Mouse (Mus musculus) hindbrain, embryonic 12.5 days (tissue): ENCODE results near the gene Sned1. TPM values are rescaled to one million over a fixed set of nuclear protein-coding genes. Genes with fewer than 3 reads are reported as not detected.
A peak's percentile ranks its signal among the peaks of the same experiment; 100 is the strongest.

Source experiments
- ATAC-seq: fragments of 200-750 bp; cut with Nextera tagmentation; 2 replicates; pipeline ENCODE4 v1.8.0; 2017; ENCODE audit warnings: moderate TSS enrichment; ENCODE audit not compliant: low FRiP score
- H3K27ac ChIP-seq: fragments of 300-500 bp; sonication (generic); 2 replicates; pipeline ENCODE4 v1.5.1; 2016; ENCODE audit warnings: mild to moderate bottlenecking
- H3K27me3 ChIP-seq: fragments of 300-500 bp; sonication (generic); 2 replicates; pipeline ENCODE4 v1.6.1; 2016; ENCODE audit warnings: mild to moderate bottlenecking
- H3K36me3 ChIP-seq: fragments of 300-500 bp; sonication (generic); 2 replicates; pipeline ENCODE4 v1.6.1; 2016; ENCODE audit warnings: mild to moderate bottlenecking
- H3K4me1 ChIP-seq: fragments of 300-500 bp; sonication (generic); 2 replicates; pipeline ENCODE4 v1.6.1; 2016
- H3K4me2 ChIP-seq: fragments of 300-500 bp; sonication (generic); replicated peaks from 2 replicates; pipeline ENCODE4 v1.6.1; 2016; ENCODE audit warnings: mild to moderate bottlenecking
- H3K4me3 ChIP-seq: fragments of 300-500 bp; sonication (generic); 2 replicates; pipeline ENCODE4 v1.5.1; 2016; ENCODE audit warnings: mild to moderate bottlenecking
- H3K9ac ChIP-seq: fragments of 300-500 bp; sonication (generic); 2 replicates; pipeline ENCODE4 v1.6.1; 2016; ENCODE audit warnings: mild to moderate bottlenecking, moderate library complexity
- H3K9me3 ChIP-seq: fragments of 300-500 bp; sonication (generic); replicated peaks from 2 replicates; pipeline ENCODE4 v1.6.1; 2016; ENCODE audit warnings: mild to moderate bottlenecking
- WGBS: fragments of 180-500 bp; shearing (Covaris S2); methylation state at CpG from one replicate; pipeline ENCODE4 v1.1.7; 2016; 5-methylcytosine and 5-hydroxymethylcytosine counted together
- polyA plus RNA-seq: library from polyadenylated mRNA; unstranded; fragments of >200 nt; fragmentation: Nextera tagmentation; extraction: Ambion mirVana; gene quantifications from 2 replicates; pipeline ENCODE4 v1.2.1, GENCODE M21; 2016

The Sned1 gene
- polyA plus RNA-seq, 1 experiment from 2014 or later: 15.2 TPM

DNA sequence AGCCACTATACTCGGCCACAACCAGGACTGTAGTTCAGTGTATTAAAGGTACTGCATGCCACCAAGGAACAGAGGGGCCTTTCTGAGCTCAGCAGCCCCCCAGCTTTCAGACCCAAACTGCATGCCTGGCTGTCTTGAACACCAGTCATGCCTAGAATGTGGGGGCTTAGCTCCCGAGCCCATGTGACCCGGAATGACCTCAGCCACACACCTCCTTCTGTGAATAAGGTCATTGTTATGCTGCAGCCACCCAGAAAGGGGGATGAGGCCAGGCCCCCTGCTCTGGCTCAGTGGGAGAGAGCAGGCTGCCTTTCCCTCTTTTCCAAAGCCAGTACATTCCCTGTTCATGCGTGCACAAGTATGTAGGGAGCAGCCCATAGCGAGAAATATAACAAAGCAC is 21.0 kb upstream of the Sned1 start:
- WGBS: 24% methylated on average over 5 of the region's 5 CpGs

DNA sequence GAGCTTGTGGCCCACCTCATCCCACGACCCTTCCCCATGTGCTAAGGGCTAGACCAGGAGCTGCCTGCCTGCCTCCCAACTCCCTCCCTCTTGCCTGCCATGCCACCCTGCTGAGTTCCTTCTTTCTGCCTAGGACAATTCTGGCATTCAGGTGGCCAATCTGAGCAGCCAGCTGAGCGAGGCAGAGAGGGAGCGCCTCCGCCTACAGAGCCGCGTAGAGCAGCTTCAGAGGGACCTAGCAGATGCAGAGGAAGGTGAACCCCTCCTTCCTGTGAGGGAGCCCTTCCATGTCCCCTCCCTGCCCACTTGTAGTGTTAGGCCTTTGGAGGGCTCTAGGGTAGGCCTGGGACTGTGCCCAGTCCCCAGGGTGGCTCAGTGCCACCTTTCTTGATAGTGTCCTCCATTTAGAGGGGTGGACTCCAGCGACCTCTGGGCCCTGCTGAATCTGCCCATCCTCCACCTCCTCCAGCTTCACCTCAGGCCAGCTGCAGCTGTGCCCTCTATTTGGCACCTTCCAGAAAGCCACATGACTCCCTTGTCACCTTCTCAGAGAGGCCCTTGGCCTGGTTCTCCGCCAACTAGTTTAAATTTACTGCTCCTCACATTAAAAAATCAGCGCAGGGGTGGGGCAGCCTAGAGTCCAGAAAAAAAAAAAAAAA is 18.7 kb upstream of the Sned1 start:
- Histone ChIP-seq H3K27ac (no peak overlapping the region), H3K9ac (0 out of 2 replicates have a peak overlapping the region, but pooled peaks have one; percentile 8), H3K4me3 (no peak overlapping the region), H3K36me3 (no peaks in the 10 kb centered on the region), H3K4me1 (peaks cover 32% of the 10 kb centered on the region), H3K27me3 (peaks cover 4% of the 10 kb centered on the region; the same call in 1 of the 2 replicates), H3K9me3 (no peaks in the 10 kb centered on the region), H3K4me2 (no peak overlapping the region)
- 69% methylated on average over 9 of the region's 9 CpGs for WGBS
- ATAC-seq: no peak

More for the DNA sequence above, 21.0 kb upstream of the Sned1 start:
- Histone ChIP-seq H3K4me3 (no peak overlapping the region), H3K27me3 (no peaks in the 10 kb centered on the region; the same call in 1 of the 2 replicates), H3K27ac (no peak overlapping the region), H3K4me2 (no peak overlapping the region), H3K9me3 (no peaks in the 10 kb centered on the region), H3K9ac (no peak overlapping the region), H3K36me3 (no peaks in the 10 kb centered on the region), H3K4me1 (peaks cover 43% of the 10 kb centered on the region)
- no peak for ATAC-seq

DNA sequence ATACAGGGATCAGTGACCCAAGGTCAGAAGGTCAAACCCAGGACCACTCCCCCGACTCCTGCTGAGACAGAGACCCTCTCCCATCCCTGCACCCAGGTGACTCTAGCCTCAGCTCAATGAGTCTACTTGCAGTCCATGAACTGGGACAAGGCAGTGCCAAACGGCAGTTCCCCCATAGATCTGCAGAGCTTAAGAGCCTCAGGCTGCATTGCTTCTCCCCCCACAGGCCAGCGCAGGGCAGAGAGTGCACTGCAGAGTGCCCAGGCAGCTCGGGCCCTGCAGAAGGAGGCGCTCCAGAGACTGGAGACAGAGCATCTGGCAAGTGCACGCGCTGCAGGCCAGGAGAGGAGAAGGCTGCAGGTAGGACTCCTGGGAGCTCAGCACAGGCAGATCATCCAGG is 18.1 kb upstream of the Sned1 start:
- Histone ChIP-seq H3K36me3 (no peaks in the 10 kb centered on the region), H3K9me3 (no peaks in the 10 kb centered on the region), H3K9ac (no peak overlapping the region), H3K27ac (no peak overlapping the region), H3K27me3 (peaks cover 4% of the 10 kb centered on the region; the same call in 1 of the 2 replicates), H3K4me2 (no peak overlapping the region), H3K4me1 (peaks cover 30% of the 10 kb centered on the region), H3K4me3 (no peak overlapping the region)
- no peak for ATAC-seq
- WGBS: 40% methylated on average over 7 of the region's 7 CpGs

DNA sequence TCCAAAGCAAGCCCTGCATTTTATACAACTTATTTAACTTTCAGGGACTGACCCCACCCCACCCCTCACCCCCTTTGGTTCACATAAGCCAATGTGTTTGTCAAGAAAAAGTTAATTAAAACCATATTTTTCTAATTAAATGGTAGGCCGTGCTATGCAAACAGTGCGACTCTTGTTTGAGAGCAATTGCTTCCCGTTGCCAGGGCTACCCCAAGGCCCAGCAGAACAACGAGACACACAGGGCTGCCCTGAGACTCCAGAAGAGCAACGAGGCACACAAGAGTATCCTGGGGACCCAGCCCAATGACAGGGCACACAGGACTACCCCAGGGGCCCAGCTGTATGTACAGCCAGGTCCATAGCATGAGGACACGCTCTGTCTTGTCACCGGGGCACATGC is 14.9 kb upstream of the Sned1 start:
- no peak overlapping the region for H3K4me3 ChIP-seq
- no peak overlapping the region for H3K4me2 ChIP-seq
- WGBS: 57% methylated on average over 7 of the region's 7 CpGs
- no peak overlapping the region for H3K27ac ChIP-seq
- no peak overlapping the region for H3K9ac ChIP-seq
- peaks cover 38% of the 10 kb centered on the region for H3K4me1 ChIP-seq
- no peak for ATAC-seq
- H3K9me3 ChIP-seq: no peaks in the 10 kb centered on the region
- H3K27me3 ChIP-seq: peaks cover 20% of the 10 kb centered on the region
- no peaks in the 10 kb centered on the region for H3K36me3 ChIP-seq

DNA sequence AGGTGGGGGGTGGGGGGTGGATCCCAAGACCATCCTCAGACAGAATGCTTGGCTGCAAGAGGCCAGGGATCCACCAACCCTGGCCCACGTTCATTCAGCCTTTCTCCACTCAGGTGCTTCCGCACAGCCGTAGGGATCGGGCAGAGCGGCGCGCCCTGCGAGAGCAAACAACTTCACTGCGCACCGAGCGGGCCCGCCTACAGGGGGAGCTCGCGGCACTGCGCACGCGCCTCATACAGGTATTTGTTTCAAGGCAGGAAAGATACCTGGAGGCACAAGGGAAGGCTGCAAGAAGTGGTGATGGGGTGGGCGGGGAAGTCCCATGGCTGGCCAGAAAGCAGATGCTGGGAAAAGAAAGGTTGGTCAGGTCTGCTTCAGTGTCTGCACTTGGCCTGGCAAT is 11.7 kb upstream of the Sned1 start:
- H3K27me3 ChIP-seq: peaks cover 20% of the 10 kb centered on the region
- no peaks in the 10 kb centered on the region for H3K9me3 ChIP-seq
- no peak overlapping the region for H3K9ac ChIP-seq
- ATAC-seq: no peak
- no peak overlapping the region for H3K4me3 ChIP-seq
- no peaks in the 10 kb centered on the region for H3K36me3 ChIP-seq
- peaks cover 40% of the 10 kb centered on the region for H3K4me1 ChIP-seq
- 10% methylated on average over 18 of the region's 18 CpGs for WGBS
- no peak overlapping the region for H3K27ac ChIP-seq
- H3K4me2 ChIP-seq: 0 out of 2 replicates have a peak overlapping the region, but pooled peaks have one; percentile 3

DNA sequence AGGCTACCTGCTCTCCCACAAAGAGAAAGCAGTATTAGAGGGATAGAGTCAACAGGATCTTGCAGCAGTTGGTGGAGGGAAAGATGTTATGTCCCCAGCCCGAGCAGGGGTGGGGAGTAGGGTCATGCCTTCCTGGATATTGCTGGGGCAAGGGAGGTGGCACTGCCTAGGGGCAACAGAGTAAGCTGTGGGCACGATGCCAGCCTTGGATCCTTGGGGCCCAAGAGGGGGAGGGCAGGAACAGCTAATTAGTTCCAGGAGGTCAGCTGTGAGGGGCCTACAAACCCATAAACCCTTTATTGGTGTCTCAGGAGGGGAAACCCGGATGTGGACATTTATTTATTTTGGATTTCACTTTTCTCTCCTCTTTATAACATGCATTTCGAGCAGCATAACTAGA is 10.4 kb upstream of the Sned1 start:
- no peak for ATAC-seq
- Histone ChIP-seq H3K9me3 (no peaks in the 10 kb centered on the region), H3K27ac (no peak overlapping the region), H3K4me1 (peaks cover 38% of the 10 kb centered on the region), H3K9ac (no peak overlapping the region), H3K27me3 (peaks cover 20% of the 10 kb centered on the region), H3K36me3 (no peaks in the 10 kb centered on the region), H3K4me2 (no peak overlapping the region), H3K4me3 (no peak overlapping the region)
- WGBS: 45% methylated on average over 4 of the region's 4 CpGs

DNA sequence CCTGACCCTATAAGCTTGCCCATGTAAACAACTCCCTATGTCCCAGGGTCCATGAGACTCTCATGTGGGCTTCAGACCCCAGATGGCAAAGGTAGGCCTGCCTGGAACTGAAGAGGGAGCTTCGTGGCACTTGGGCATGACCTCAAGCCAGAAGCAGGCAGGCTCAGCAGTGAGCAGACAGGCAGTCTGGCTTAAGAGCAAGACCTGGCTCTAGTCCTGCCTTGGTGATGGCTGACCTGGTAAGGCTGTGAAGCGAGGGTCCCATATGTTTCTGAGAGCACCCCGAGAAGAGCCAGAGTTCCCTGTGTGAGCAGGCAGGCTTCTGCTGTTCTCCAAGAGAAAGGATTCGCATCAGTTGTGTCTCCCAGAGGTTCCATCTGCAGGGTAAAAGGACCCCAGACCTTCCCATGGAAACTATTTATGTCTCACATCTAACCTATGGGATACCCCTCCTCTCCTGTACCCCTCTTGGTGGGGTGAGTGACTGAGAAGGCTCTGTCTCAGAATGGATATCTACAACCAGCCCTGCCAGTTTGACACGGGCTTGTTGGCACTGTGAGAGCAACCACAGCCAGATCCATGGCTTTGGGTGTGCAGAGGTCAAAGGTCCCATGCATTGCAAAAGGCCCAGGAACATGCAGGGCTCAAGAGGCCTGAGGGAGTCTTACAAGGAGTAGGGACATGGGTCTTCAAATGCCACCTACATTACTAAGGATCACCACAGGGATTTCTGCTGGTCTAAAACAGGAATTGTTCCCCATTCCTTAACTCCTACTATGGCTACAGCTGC is 9.7 kb upstream of the Sned1 start:
- peaks cover 20% of the 10 kb centered on the region for H3K27me3 ChIP-seq
- no peak for ATAC-seq
- H3K36me3 ChIP-seq: no peaks in the 10 kb centered on the region
- H3K4me3 ChIP-seq: no peak overlapping the region
- no peak overlapping the region for H3K27ac ChIP-seq
- 81% methylated on average over 5 of the region's 5 CpGs for WGBS
- no peaks in the 10 kb centered on the region for H3K9me3 ChIP-seq
- peaks cover 32% of the 10 kb centered on the region for H3K4me1 ChIP-seq
- no peak overlapping the region for H3K4me2 ChIP-seq
- no peak overlapping the region for H3K9ac ChIP-seq

DNA sequence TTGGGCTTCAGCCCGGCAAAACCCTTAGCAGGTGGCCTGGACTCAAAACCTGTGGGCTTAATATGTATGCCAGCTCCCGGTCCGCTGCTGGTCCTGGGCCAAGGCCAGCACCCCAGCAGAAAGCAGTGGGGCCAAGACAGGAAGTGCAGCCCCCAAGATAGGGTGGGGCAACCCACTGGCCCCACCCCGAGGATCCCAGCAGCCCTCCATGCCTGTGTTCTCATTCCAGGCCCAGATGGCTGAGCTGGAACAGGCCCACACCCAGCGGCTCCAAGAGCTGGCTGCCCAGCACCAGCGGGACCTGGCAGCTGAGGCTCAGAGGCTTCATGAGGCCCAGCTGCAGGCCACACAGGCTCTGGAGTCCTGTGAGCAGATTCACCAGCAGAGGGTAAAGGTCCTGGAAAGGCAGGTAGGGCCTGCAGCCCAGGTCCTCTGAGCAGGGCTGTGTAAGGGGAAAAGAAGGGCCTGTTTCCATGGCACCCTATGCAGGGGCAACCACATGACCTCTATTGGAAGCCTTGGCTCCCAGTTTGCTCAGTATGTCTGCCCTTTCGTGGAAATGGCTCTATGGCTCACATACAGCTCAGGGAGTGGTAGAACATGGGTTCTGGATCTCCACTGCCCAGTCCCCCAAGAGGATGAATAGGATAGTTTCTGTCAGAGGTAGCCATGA is 8.2 kb upstream of the Sned1 start:
- H3K4me1 ChIP-seq: peaks cover 28% of the 10 kb centered on the region
- no peak overlapping the region for H3K4me3 ChIP-seq
- H3K27me3 ChIP-seq: peaks cover 17% of the 10 kb centered on the region
- H3K36me3 ChIP-seq: no peaks in the 10 kb centered on the region
- WGBS: 75% methylated on average over 7 of the region's 7 CpGs
- H3K9ac ChIP-seq: no peak overlapping the region
- no peak for ATAC-seq
- H3K27ac ChIP-seq: no peak overlapping the region
- no peak overlapping the region for H3K4me2 ChIP-seq
- H3K9me3 ChIP-seq: no peaks in the 10 kb centered on the region

DNA sequence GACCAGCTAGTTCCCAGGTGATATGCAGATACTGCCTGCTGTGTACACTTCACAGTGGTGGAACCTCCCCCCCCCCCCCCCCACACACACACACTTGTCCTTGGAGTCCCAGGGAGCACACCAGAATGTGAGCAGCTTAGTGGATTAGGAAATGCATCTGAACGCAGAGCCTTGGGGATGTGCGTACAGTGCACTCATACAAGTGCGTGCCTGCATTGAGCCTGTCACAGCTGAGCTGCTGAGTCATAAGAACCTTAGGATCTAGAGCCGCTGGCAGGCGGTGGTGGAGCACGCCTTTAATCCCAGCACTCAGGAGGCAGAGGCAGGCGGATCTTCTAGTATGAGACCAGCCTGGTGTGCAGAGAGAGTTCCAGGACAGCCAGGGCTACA is 7.7 kb upstream of the Sned1 start:
- ATAC-seq: no peak
- H3K27me3 ChIP-seq: peaks cover 17% of the 10 kb centered on the region
- no peak overlapping the region for H3K9ac ChIP-seq
- no peak overlapping the region for H3K27ac ChIP-seq
- 94% methylated on average over 7 of the region's 7 CpGs for WGBS
- H3K4me3 ChIP-seq: no peak overlapping the region
- no peaks in the 10 kb centered on the region for H3K9me3 ChIP-seq
- H3K4me1 ChIP-seq: peaks cover 28% of the 10 kb centered on the region
- H3K36me3 ChIP-seq: no peaks in the 10 kb centered on the region
- no peak overlapping the region for H3K4me2 ChIP-seq

DNA sequence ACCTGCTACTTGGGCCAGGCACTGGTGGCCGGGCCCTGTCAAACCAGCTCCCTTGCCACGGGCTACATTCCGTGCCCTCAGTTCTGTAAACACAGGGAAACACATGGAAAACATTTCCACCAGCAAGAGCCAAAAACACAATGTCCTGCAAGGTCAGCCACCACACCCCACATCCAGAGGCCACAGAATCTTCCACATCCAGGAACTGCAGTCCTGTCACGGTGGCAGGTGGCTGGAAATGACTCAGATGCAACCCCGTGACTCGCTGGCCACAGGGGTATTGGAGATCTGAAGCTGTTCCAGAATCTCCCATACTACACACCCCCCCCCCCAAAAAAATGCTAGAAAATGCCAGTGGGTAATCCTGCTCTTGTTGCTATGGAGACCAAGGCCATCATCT is 6.4 kb upstream of the Sned1 start:
- Histone ChIP-seq H3K36me3 (no peaks in the 10 kb centered on the region), H3K27me3 (peaks cover 13% of the 10 kb centered on the region), H3K27ac (no peak overlapping the region), H3K4me2 (no peak overlapping the region), H3K4me3 (no peak overlapping the region), H3K9me3 (no peaks in the 10 kb centered on the region), H3K4me1 (peaks cover 25% of the 10 kb centered on the region), H3K9ac (no peak overlapping the region)
- WGBS: 96% methylated on average over 6 of the region's 6 CpGs
- no peak for ATAC-seq

DNA sequence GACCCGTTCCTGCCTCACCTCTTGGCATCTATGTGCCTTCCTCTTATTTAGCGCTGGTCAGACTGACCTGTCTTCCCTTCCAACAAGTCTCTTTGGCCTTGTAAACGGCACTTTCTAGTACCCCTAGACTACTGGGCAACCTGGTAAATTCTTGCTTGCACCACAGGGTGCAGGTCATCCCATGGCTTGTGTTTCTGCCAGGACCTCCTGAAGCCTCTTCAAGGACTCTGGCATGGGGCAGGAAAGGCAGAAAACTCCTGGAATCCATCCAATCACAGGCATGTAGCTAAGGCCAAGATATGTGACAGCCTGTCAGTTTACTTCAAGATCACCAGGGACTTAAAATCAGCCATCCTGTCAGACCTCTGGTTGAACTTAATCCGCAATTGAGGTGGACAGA is 6.0 kb upstream of the Sned1 start:
- WGBS: 82% methylated on average over 4 of the region's 4 CpGs
- Histone ChIP-seq H3K27ac (no peak overlapping the region), H3K4me1 (peaks cover 24% of the 10 kb centered on the region), H3K36me3 (no peaks in the 10 kb centered on the region), H3K4me3 (no peak overlapping the region), H3K27me3 (peaks cover 11% of the 10 kb centered on the region), H3K4me2 (no peak overlapping the region), H3K9me3 (no peaks in the 10 kb centered on the region), H3K9ac (no peak overlapping the region)
- ATAC-seq: no peak

DNA sequence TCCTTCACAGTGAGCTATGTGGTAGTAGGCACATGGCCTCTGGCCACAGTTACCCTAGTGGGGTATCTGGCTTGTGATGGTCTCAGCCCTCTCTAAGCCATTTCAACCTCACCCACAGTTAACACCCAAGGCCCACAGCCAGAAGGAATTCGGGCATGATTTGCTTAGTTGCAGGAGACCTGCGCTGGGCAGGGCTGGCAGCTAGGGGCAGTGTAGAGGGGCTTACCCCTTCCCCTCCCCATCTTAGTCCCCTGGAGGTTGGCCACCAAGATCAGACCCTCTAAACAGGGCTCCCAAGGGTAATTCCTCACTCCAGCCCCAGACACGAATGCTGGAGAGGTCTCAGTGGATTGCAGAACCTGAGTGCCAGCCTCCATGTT is 894 bp downstream of the Sned1 start:
- Histone ChIP-seq H3K4me1 (peaks cover 15% of the 10 kb centered on the region), H3K27me3 (peaks cover 45% of the 10 kb centered on the region), H3K36me3 (no peaks in the 10 kb centered on the region), H3K9me3 (no peaks in the 10 kb centered on the region), H3K4me3 (peak overlapping the region; percentile 56), H3K4me2 (peak overlapping the region; percentile 100), H3K9ac (0 out of 2 replicates have a peak overlapping the region, but pooled peaks have one; percentile 68), H3K27ac (no peak overlapping the region)
- 16% methylated on average over 3 of the region's 3 CpGs for WGBS
- peak; percentile 21 for ATAC-seq
